Mouse (Mus musculus) regulatory T cell (primary cell): ENCODE measurements at regions not wholly inside any gene's neighbourhood (a gene's known extent, or its start where the extent isn't known, plus 50 kb on each side); places are given as distances from the start of the nearest gene placed in this dataset.

Experiments
- in situ Hi-C: fragments of 300-600 bp; cut with MboI, MseI; formaldehyde crosslinking; loops from one replicate; pipeline ENCODE4 v1.15.1; 2025; ENCODE audit warnings: high pct_unique_total_duplicates

GRCm38 (mm10) chr1:13839619-13840308 is 2253.4 kb downstream of the 4930444P10Rik start:
- in situ Hi-C loops: no loop called here

GRCm38 (mm10) chr1:13834860-13835840 is 2258.0 kb downstream of the 4930444P10Rik start:
- in situ Hi-C loops: no loop called here

GRCm38 (mm10) chr1:13807786-13808185 is 2285.3 kb downstream of the 4930444P10Rik start:
- in situ Hi-C loops: no loop called here

- in situ Hi-C loops: no loop called here
Observed at GRCm38 (mm10) chr1:13800460-13800859, 2292.7 kb downstream of the 4930444P10Rik start.

DNA sequence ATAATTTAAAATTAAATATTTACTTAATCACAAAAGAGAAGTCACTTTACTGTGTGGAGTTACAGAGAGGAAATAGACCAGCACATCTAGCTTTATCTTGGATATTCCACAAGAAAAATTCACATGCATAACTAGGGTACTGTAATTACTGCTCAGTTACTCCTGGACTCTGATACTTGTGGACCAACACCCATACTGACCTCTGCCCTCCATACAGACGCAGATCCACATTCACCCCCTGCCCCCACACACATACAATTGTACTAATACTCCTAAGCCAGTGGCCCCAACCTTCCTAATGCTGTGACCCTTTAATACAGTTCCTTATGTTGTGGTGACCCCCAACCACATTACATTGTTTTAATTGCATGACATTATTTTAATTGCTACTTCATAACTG is 2294.3 kb downstream of the 4930444P10Rik start:
- in situ Hi-C loops: loop anchor here (25.0 kb wide), 1 partner anchor 913 kb away; no protein-coding TSS in a partner anchor

GRCm38 (mm10) chr1:13795196-13795595 is 2297.9 kb downstream of the 4930444P10Rik start:
- in situ Hi-C loops: loop anchor here (25.0 kb wide), 1 partner anchor 917 kb away; no protein-coding TSS in a partner anchor

DNA sequence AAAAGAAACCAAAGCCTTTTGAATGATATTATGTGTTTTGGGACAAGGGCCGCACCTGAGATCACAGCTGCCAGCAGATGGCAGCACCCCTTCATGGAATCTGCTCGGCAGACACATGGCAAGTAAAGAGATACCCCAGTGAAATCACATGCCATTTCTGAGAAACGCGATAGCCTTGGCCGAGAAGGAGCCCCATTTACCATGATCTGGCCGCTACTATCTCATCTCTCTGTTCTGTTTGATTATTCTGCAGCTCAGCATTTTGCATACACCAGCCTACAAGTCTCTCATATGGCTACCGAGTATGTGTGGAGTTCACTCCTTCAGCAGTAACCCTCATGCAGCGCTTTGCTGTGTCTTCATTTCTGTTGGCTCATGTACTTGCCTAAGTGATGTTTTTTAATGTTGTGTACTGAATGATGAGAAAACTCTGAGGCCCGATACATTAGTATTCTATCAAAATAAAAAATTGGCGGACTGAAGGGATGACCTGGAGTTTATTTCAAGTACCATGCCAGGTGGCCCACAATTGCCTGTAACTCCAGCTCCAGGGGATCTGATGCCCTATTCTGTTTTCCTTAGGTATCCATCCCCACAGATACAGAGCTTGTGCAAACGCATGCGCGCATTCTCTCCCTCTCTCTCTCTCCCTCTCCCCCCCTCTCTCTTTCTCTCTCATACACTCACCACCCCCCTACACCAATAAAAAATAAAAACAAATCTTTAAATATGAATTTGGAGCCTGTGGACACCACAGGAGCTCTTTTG is 2303.6 kb downstream of the 4930444P10Rik start:
- in situ Hi-C loops: loop anchor here (5.0 to 25.0 kb wide), 2 partner anchors 923 to 1073 kb away; no protein-coding TSS in a partner anchor

DNA sequence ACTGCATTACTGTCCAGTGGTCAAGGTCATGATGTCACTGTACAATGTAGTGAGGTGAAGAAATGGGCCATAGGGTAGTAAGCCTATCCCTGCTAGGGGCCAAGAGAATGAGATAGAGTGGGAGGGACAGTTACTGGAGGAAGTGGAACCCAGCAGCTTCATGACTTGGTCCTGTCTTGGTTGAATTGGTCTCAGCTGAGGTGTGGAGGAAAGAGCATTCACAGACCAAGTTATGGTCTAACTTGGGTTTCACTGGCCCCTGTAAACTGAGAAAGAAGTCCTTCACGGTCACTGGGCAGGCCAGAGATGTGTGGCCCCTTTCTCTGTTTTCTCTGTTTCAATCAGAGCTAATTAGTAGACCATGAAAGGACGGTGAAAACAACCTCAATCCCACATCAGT is 2306.1 kb downstream of the 4930444P10Rik start:
- in situ Hi-C loops: loop anchor here (25.0 kb wide), 1 partner anchor 925 kb away; no protein-coding TSS in a partner anchor

DNA sequence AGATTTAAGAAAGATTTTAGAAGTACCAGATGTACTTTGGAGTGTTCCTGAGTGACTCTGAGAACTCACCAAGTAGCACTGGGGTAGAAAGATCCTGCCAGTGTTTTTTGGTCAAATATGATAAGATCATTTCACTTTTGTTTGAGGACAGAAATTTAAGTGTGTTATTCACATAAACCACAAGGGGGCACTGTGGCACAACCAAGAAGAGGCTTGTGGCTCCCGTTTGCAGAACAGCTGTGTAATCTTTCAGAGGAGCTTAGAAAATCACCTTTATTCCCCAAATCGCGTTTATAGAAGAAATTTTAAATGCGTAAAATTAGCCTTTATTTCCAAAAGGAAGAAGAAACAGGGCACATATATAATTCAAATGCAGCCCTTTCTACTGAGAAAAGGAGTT is 2308.7 kb downstream of the 4930444P10Rik start:
- in situ Hi-C loops: loop anchor here (25.0 kb wide), 1 partner anchor 928 kb away; no protein-coding TSS in a partner anchor

DNA sequence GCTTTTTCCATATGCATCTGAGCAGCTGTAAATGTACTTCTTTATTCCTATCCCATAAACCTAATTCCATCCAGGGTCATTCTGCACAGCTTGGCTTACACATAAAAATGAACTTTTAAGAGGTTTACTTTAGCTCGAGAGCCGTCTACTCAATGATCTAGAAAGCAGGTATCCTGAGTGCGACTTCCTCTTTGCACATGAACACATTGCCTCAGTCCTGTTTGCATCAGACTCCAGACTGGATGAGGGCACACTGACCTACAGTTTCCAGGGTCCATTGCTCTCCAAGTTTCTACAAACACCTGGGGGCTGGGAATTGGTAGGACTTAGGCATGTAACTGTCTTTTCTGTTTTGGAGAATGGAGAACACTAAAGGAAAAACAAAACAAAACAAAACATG is 2310.5 kb downstream of the 4930444P10Rik start:
- in situ Hi-C loops: loop anchor here (25.0 kb wide), 1 partner anchor 930 kb away; no protein-coding TSS in a partner anchor

- in situ Hi-C loops: no loop called here
Observed at GRCm38 (mm10) chr1:13772106-13772505, 2321.0 kb downstream of the 4930444P10Rik start.

DNA sequence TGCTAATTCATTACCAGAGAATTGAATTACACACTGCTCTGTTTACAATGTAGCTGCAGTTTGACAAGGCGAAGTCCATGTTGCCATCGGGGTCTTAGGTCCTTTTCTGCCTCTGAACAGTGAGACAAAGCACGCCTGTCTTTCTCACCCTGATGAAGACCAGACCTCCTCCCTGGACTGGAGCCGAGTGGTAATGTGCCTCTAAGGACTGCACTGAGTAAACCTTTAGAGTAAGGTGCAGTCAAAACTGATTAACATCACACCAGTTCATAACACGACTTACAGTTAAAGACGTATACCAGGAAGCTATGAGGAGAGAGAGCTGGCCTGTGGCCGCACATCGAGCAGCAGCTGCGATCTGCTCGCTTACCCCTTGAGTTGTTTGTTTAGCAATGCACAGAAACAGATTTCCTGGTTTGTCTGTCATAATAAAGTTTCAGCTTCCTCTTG is 2322.1 kb downstream of the 4930444P10Rik start:
- in situ Hi-C loops: no loop called here

DNA sequence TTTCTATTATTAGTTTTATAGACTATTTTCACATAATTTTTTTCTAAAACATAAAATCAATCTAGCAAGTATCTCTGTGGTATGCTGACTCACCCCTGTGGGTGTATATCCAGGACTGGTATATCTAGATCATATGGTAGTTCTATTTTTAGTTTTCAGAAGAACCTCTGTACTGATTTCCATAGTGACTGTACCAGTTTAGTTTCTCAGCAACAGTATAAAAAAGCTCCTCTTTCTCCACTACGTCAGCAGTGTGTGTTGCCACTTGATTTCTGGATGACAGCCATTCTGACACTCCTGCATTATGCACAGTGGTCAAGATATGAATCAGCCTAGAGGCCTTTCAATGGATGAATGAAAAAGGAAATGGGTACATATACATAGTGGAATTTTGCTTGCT is 2338.6 kb downstream of the A830018L16Rik start:
- in situ Hi-C loops: no loop called here

GRCm38 (mm10) chr1:13751381-13751780 is 2337.5 kb downstream of the A830018L16Rik start:
- in situ Hi-C loops: no loop called here
